Mouse (Mus musculus) liver, adult (tissue): ENCODE measurements around the gene Tgm3.

Experiments
- GATA4 ChIP-seq: IDR thresholded peaks from 2 replicates; pipeline ENCODE4 v1.6.1; 2014; ENCODE audit warnings: mild to moderate bottlenecking, low read length; ENCODE audit not compliant: insufficient replicate concordance

Tgm3 gene

GRCm38 (mm10) chr2:130012026-130012425 is at the start of gene Tgm3:
Tgm3 (plus strand) TSS chr2:130012349.
- no peak for TF ChIP-seq GATA4

GRCm38 (mm10) chr2:129980608-129981007 is 31.5 kb upstream of the Tgm3 start:
- no peak for TF ChIP-seq GATA4

DNA sequence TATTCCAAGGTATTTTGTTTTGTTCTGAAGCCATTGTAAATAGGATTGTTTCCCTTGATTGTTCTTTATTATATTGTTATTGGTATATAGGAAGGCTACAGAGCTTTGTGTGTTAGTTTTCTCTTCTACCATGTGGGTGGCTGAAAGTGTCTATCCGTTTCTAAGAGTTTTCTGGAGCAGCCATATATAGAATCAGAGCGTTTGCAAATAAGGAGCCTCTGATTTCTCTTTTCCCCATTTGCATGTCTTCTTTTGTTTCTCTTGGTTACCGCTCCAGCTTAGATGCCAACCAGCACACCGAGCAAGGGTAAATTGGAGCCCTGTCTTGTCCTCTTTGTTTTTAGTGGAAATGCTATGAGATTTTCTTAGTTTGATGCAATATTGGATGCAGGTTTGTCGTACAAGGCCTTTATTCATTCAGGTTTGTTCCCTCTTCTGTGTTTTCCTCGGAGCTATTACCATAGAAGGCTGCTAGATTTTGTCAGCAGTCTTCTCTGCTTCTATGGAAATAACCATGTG is 24.6 kb upstream of the Tgm3 start:
- TF ChIP-seq GATA4, result no peak

GRCm38 (mm10) chr2:129989646-129990045 is 22.5 kb upstream of the Tgm3 start:
- no peak for TF ChIP-seq GATA4

GRCm38 (mm10) chr2:129994468-129994867 is 17.7 kb upstream of the Tgm3 start:
- TF ChIP-seq GATA4, result no peak

- no peak for TF ChIP-seq GATA4
These were observed 13.7 kb upstream of the Tgm3 start for GRCm38 (mm10) chr2:129998476-129998875.

- no peak for TF ChIP-seq GATA4
These were observed 12.9 kb upstream of the Tgm3 start for GRCm38 (mm10) chr2:129999296-129999695.

DNA sequence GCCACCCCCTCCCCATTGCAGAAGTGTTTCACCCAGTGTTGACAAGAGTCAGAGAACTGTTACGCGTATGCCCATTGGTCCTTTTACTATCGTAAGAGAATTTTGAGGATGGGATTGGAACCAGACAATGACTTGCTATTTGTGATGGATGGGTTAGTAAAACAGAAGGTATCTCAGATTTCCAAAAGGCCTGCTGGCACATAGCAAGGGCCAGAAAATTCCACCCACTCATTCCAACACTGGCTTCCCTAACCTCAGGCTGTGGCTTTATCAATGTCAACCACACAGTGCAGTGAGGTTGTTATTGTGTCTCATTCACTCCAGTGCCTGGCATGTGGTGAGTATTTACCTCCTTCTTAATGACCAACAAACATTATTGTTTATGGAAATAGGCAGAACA is 11.5 kb upstream of the Tgm3 start:
- no peak for TF ChIP-seq GATA4

GRCm38 (mm10) chr2:130004046-130004445 is 8.1 kb upstream of the Tgm3 start:
- TF ChIP-seq GATA4, result no peak

DNA sequence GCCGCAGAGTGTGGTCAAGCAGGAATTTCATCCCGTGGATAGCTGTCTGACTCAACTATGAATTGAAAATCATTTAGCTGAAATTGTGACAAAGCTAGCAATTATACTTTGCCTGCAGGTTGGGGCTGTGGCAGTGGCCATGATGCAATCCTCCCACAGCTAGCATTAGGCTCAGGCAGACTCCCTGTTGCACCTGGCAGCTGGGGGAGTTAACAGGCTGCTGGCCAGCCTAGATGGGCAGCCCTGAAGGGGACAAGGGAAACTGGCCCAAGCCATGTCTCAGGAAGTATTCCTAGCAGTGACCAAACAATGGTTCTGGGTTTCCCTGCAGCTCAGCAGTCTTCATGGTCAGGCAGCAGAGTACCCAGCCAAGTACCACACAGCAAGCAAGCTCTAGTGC is 2.8 kb upstream of the Tgm3 start:
- no peak for TF ChIP-seq GATA4

GRCm38 (mm10) chr2:130013646-130014045 is 1.5 kb downstream of the Tgm3 start:
- TF ChIP-seq GATA4, result no peak

DNA sequence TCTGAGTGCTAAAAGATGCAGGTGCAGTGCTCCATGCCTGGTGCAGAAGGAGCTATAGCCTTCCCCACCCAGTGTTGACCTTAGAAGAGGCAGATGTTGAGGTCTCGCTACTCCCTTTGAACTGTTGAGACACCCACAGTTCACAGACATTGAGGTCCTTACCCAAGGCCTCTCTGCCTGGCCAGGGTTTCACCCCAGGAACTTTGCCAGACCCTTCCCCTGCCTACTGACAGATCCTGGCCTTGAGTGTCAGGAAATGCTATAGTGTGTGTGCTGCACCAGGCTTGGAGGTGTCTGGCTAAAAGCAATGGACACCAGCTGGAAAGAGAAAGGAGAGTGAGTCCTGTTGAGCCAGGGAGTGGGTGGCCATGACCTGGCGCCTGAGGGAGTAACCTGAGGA is 3.0 kb downstream of the Tgm3 start:
- no peak for TF ChIP-seq GATA4

GRCm38 (mm10) chr2:130018084-130018483 is 5.9 kb downstream of the Tgm3 start:
- no peak for TF ChIP-seq GATA4

DNA sequence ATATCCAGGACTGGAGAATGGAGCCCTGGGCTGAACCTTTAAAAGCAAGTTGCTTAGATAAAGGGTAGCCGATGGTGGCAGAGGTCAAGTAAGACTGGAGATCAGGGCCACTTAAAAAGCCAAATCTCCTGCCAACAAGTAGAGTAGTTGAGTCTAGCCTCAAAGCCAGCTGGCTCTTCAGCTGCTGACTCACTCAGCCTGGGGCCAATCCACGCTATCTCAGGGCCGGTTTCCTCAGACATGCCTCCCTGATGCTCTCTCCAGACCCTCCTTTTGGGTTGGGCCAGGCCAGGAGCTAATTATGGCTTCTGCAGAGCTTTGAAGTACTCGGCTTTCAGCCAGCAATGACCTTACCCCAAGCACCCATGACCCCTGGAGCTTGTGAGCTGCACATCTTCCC is 15.7 kb downstream of the Tgm3 start:
- no peak for TF ChIP-seq GATA4

DNA sequence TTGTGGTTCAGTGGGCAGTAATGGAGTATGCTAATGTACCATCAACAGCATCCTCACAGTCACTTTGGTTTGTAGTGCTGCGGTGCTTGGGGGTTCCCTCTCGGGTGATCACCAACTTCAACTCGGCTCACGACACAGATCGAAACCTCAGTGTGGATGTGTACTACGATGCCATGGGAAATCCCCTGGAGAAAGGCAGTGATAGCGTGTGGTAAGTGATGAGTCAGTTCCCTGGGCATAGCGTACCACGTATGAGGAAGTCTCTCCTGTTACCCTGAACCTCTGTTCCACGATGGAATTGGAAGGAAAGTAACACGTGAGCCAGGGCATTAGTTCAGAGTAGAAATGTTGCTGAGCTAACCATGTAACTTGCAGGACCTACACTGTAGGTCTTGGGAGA is 17.7 kb downstream of the Tgm3 start:
- TF ChIP-seq GATA4, result no peak

- TF ChIP-seq GATA4, result no peak
These were observed 20.5 kb downstream of the Tgm3 start for GRCm38 (mm10) chr2:130032661-130033060.

DNA sequence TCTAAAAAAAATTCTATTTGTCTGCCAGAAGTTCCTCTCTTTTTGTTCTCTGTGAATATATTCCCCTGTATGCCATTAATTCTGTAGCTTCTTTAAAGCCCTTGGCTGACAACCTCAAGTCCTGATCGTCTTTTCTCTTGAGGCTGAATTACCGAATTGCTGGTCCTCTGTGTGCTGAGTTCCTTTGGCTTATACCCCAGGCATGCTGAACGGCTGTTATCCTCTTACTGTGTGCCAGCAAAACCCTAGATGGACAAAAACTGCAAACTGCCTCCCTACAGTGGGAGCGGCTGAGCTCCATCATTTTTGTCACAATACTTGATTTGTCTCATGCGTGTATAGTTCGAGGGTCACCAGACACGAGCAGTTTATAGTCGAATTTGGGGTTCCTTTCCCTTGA is 24.7 kb downstream of the Tgm3 start:
- no peak for TF ChIP-seq GATA4

GRCm38 (mm10) chr2:130038971-130039370 is 26.8 kb downstream of the Tgm3 start:
- no peak for TF ChIP-seq GATA4
